Mouse (Mus musculus) neural tube, embryonic 14.5 days (tissue): ENCODE data around the gene Txnrd3. TPM values are rescaled to one million over a fixed set of nuclear protein-coding genes. Genes with fewer than 3 reads are reported as not detected.

ENCODE experiments used
- ATAC-seq: fragments of 200-750 bp; cut with Nextera tagmentation; 2 replicates; pipeline ENCODE4 v1.8.0; 2017; ENCODE audit warnings: low read depth, mild to moderate bottlenecking, moderate TSS enrichment, moderate library complexity
- H3K27ac ChIP-seq: fragments of 300-500 bp; sonication (generic); 2 replicates; pipeline ENCODE4 v1.5.1; 2014; ENCODE audit warnings: low read depth, mild to moderate bottlenecking, control low read depth, low read length, moderate library complexity, mixed read lengths
- H3K27me3 ChIP-seq: fragments of 300-500 bp; sonication (generic); 2 replicates; pipeline ENCODE4 v1.6.1; 2014; ENCODE audit warnings: low read length; ENCODE audit not compliant: control insufficient read depth, insufficient read depth
- H3K36me3 ChIP-seq: fragments of 300-500 bp; sonication (generic); 2 replicates; pipeline ENCODE4 v1.6.1; 2014; ENCODE audit warnings: low read length, mixed read lengths; ENCODE audit not compliant: control insufficient read depth, insufficient read depth
- H3K4me1 ChIP-seq: fragments of 300-500 bp; sonication (generic); 2 replicates; pipeline ENCODE4 v1.6.1; 2014; ENCODE audit warnings: low read length; ENCODE audit not compliant: control insufficient read depth, insufficient read depth
- H3K4me2 ChIP-seq: fragments of 300-500 bp; sonication (generic); 2 replicates; pipeline ENCODE4 v1.6.1; 2014; ENCODE audit warnings: mild to moderate bottlenecking, low read depth, low read length, control low read depth
- H3K4me3 ChIP-seq: fragments of 300-500 bp; sonication (generic); 2 replicates; pipeline ENCODE4 v1.5.1; 2014; ENCODE audit warnings: low read depth, low read length, control low read depth, mixed read lengths
- H3K9ac ChIP-seq: fragments of 300-500 bp; sonication (generic); replicated peaks from 2 replicates; pipeline ENCODE4 v1.6.1; 2014; ENCODE audit warnings: low read depth, mild to moderate bottlenecking, control low read depth, low read length, mixed read lengths
- H3K9me3 ChIP-seq: fragments of 300-500 bp; sonication (generic); 2 replicates; pipeline ENCODE4 v1.6.1; 2016; ENCODE audit warnings: low read length; ENCODE audit not compliant: control insufficient read depth
- WGBS: fragments of 180-500 bp; shearing (Covaris S2); extraction: QIAGEN DNeasy Blood & Tissue Kit; methylation state at CpG from one replicate; pipeline ENCODE4 v1.1.7; 2014; 5-methylcytosine and 5-hydroxymethylcytosine counted together
- polyA plus RNA-seq: library from polyadenylated mRNA; unstranded; fragments of >200 nt; fragmentation: Nextera tagmentation; extraction: Ambion mirVana; gene quantifications from 2 replicates; pipeline ENCODE4 v1.2.1, GENCODE M21; 2014

Gene Txnrd3
- 12.8 and 13.5 TPM in 2 replicates for polyA plus RNA-seq

DNA sequence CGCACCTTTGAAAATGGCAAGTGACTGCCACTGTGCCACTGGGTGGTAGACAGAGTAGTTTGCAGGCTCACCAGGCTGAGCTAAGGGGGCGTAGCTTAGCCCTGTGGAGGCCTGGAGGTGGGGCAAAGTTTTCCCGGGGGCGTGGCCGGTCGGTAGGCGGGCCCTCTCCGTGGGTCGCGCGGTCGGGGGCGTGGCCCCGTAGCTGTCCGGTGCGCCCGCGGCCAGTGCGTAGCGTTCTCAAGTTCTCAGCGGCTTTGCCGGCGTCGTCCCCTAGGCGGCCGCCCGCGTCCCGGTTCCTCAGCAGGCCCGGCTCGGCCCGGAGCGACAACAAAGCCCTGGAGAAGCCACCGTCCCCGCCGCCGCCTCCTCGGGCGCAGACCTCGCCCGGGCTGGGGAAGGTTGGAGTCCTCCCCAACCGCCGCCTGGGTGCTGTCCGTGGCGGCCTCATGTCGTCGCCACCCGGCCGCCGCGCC is at the start of gene Txnrd3:
TSS of gene Txnrd3 (plus strand) at position 191 of the 473 bp plus-strand sequence.
- peak within 1 kb of the TSS; percentile 74 for H3K27ac ChIP-seq
- WGBS, result under 1% methylated on average over 51 of the region's 51 CpGs
- peak within 1 kb of the TSS; percentile 83 for H3K4me2 ChIP-seq
- H3K9ac ChIP-seq, result peak within 1 kb of the TSS; percentile 65
- no peaks in the 10 kb centered on the region for H3K36me3 ChIP-seq
- no peaks in the 10 kb centered on the region for H3K27me3 ChIP-seq
- no peaks in the 10 kb centered on the region for H3K9me3 ChIP-seq
- ATAC-seq, result peak; percentile 93
- H3K4me1 ChIP-seq, result no peaks in the 10 kb centered on the region
- H3K4me3 ChIP-seq, result peak within 1 kb of the TSS; percentile 69

DNA sequence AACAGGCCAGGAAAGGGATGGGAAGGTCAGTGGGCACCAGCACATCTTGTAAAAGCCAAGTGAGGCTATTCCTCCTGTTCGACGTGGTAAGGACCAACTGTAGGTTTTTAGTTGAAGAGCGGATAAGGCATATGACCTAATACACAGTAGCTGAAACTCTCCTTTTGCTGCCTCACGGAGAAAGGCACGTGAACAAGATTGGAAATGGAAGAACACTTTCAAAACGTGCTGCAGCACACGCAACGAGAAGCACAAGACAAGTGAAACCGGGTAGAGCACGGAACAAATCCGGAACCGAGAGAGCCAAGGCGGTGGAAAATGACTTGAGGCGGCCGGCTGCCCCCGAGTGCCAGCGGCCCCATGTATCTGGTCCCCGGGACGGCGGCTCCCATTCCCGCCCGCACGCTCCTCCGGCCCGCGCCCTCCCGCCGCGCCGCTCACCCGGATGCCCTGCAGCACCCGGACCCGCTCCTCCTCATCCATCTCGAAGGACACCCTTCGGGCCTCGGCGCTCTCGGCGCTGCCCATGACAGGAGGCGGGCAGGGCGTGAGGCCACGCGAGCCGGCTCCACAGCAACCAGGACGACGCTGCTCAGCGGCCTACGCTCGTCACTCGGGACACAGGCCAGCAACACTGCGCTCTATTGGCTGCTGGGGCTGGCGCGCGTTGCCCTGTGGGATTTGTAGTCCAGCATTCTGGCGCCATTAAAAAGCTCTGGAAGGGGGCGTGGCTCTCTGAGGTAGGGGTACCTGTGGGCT is 48.6 kb upstream of the Txnrd3 start, which contains the start of gene Chchd6:
TSS of gene Chchd6 (minus strand) at position 635 of the 759 bp plus-strand sequence.
- WGBS, result under 1% methylated on average over 56 of the region's 56 CpGs
- peaks cover 6% of the 10 kb centered on the region; the same call in 1 of the 2 replicates for H3K4me1 ChIP-seq
- H3K4me3 ChIP-seq, result peak within 1 kb of the TSS; percentile 61
- ATAC-seq, result peak; percentile 100
- H3K27ac ChIP-seq, result 0 out of 2 replicates have a peak within 1 kb of the TSS, but pooled peaks have one; percentile 23
- peak within 1 kb of the TSS; percentile 68 for H3K9ac ChIP-seq
- H3K36me3 ChIP-seq, result no peaks in the 10 kb centered on the region
- peak within 1 kb of the TSS; percentile 65 for H3K4me2 ChIP-seq
- no peaks in the 10 kb centered on the region for H3K27me3 ChIP-seq
- H3K9me3 ChIP-seq, result no peaks in the 10 kb centered on the region

DNA sequence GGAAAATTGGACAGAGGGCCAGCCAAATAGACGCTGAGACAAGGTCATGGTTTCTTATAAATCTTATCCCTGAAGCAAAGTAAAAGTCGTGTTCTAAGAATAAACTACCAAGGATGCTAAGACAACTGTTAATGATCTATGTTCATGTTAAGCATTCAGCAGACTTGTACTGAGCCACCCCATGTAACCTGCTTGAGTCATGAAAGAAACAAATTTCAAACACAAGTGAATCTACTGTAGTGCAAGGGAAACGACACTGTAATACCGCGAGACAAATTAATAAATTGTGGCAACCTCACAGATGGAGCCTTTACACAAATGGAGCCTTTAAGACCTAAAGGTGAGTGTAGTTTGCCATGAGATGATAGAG is 48.0 kb upstream of the Txnrd3 start:
- no peaks in the 10 kb centered on the region for H3K9me3 ChIP-seq
- H3K4me1 ChIP-seq, result peaks cover 6% of the 10 kb centered on the region; the same call in 1 of the 2 replicates
- H3K27ac ChIP-seq, result no peak overlapping the region
- peak overlapping the region; percentile 61; the same call in 1 of the 2 replicates for H3K4me3 ChIP-seq
- ATAC-seq, result peak; percentile 64
- WGBS, result 27% methylated on average over 5 of the region's 5 CpGs
- H3K27me3 ChIP-seq, result no peaks in the 10 kb centered on the region
- H3K4me2 ChIP-seq, result peak overlapping the region; percentile 65
- H3K36me3 ChIP-seq, result no peaks in the 10 kb centered on the region
- no peak overlapping the region for H3K9ac ChIP-seq

DNA sequence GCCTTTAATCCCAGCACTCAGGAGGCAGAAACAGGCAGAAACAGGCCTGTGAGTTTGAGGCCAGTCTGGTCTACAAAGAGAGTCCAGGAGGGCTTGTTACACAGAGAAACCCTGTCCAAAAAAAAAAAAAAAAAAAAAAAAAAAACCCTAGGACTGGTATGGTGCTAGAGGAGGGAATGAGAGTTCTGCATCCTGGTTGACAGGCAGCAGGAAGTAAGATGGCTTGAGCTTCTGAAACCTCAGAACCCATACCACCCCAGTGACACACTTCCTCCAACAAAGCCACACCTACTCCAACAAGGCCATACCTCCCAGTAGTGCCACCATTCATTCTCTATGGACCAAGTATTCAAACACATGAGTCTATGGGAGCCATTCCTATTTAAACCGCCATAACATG is 47.3 kb upstream of the Txnrd3 start:
- Histone ChIP-seq H3K4me1 (peaks cover 6% of the 10 kb centered on the region; the same call in 1 of the 2 replicates), H3K4me2 (no peak overlapping the region), H3K9me3 (no peaks in the 10 kb centered on the region), H3K36me3 (no peaks in the 10 kb centered on the region), H3K27me3 (no peaks in the 10 kb centered on the region), H3K27ac (no peak overlapping the region), H3K4me3 (no peak overlapping the region), H3K9ac (no peak overlapping the region)
- WGBS, result 98% methylated on average over 1 of the region's 1 CpGs
- no peak for ATAC-seq

DNA sequence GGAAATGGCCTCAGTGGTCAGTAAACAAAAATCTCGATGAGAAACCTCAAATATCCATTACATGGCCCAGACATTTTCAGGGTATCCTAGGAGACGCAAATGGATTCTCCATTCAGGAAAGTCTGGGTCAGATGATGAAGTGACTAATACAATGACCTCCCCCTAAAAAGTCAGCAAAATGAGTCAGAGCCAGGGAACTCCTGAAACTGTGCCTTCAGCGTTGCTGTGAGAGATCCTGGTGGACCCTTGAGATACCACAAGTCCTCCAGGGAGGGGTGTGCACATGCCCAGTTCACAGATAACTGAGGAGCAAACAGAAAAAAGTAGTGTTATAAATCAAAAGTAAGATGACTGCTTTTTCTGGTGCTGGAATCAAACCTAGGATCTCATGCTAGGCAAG is 37.7 kb upstream of the Txnrd3 start:
- Histone ChIP-seq H3K9me3 (no peaks in the 10 kb centered on the region), H3K36me3 (no peaks in the 10 kb centered on the region), H3K27ac (no peak overlapping the region), H3K9ac (no peak overlapping the region), H3K27me3 (no peaks in the 10 kb centered on the region), H3K4me1 (no peaks in the 10 kb centered on the region), H3K4me3 (no peak overlapping the region), H3K4me2 (no peak overlapping the region)
- 55% methylated on average over 3 of the region's 3 CpGs for WGBS
- no peak for ATAC-seq

DNA sequence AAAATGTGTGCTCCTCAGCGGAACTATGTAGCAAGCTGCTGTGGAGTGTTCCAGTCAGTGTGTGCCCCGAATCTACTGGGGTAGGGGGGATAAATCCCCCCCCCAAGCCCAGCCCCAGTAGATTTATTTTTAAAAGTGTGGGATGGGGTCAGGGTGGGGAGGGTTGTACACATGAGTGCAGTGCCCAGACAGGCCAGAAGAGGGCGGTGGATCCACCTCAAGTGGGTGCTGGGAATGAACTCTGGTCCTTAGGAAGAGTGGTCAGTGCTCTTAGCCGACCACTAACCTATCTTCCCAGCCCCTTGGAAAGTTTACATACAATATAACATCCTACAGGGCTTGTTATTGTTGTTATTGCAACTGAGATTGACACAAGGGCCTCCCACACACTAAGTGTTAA is 35.8 kb upstream of the Txnrd3 start:
- 54% methylated on average over 4 of the region's 4 CpGs for WGBS
- Histone ChIP-seq H3K36me3 (no peaks in the 10 kb centered on the region), H3K4me1 (no peaks in the 10 kb centered on the region), H3K4me2 (no peak overlapping the region), H3K9ac (no peak overlapping the region), H3K27ac (no peak overlapping the region), H3K9me3 (no peaks in the 10 kb centered on the region), H3K27me3 (no peaks in the 10 kb centered on the region), H3K4me3 (no peak overlapping the region)
- ATAC-seq, result no peak

DNA sequence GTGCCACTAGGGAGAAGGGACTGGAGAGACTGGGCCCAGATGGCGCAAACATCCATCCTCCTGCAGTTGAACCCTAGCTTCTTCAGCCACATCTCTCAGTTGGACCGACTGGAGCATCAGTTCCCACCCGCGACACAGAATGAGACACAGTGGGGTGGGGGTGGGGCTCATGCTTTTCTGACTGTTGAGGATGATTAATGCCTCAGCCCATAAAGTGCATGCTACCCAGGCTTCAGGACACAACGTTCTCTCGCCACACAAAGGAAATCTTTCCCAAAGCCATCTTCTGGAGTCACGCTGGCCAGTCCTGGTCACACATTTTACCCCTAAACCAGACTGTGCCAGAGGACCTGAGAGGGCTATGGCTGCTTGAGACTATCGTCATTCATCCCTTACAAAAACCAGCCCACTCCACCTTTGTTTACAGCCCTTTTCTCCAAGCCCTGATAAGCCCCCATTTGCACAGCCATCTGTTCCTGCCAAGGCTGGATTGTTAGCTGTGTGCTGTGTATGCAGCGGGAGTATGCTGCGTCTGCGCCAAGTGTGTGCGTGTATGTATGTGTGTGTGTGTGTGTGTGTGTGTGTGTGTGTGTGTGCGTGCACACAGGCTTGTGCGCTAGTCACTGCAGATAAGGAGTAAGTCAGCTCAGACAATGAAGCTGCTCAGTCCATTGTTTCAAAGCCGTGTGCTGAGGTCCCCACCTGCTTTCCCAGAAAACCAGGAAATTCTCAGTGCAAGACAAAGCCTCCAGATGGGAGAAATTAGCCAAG is 30.3 kb upstream of the Txnrd3 start:
- peak overlapping the region; percentile 34 for H3K9ac ChIP-seq
- no peaks in the 10 kb centered on the region for H3K27me3 ChIP-seq
- peak overlapping the region; percentile 92 for H3K27ac ChIP-seq
- WGBS, result 22% methylated on average over 15 of the region's 15 CpGs
- no peaks in the 10 kb centered on the region for H3K9me3 ChIP-seq
- H3K4me2 ChIP-seq, result no peak overlapping the region
- no peaks in the 10 kb centered on the region for H3K36me3 ChIP-seq
- ATAC-seq, result peak; percentile 97
- H3K4me1 ChIP-seq, result peaks cover 10% of the 10 kb centered on the region
- no peak overlapping the region for H3K4me3 ChIP-seq

DNA sequence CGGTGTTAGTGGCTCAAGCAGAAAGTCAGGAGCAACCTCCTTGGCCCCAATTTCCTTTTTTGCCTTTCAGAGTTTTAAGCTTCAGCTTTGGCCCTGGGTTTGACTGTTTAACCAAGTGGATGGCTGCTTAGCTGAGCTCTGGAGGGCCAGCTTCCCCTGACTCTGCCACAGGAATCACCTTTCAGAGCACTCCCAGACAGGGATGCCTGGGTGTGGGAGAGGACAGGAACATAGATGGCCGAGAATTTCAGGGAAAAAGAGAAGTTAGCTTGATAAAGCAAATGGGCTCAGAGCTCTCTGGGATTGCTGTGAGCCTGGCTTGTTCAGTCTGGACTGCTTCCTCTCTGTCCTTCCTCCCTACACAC is 29.7 kb upstream of the Txnrd3 start:
- Histone ChIP-seq H3K4me2 (no peak overlapping the region), H3K27me3 (no peaks in the 10 kb centered on the region), H3K36me3 (no peaks in the 10 kb centered on the region), H3K4me3 (no peak overlapping the region), H3K9ac (peak overlapping the region; percentile 34), H3K9me3 (no peaks in the 10 kb centered on the region), H3K27ac (peak overlapping the region; percentile 92), H3K4me1 (peaks cover 10% of the 10 kb centered on the region)
- ATAC-seq, result peak; percentile 19; the same call in 1 of the 2 replicates
- 21% methylated on average over 2 of the region's 2 CpGs for WGBS
